Mouse (Mus musculus) liver, embryonic 16.5 days (tissue): ENCODE data around the gene Psme1. TPM values are rescaled to one million over a fixed set of nuclear protein-coding genes. Genes with fewer than 3 reads are reported as not detected.

Experiments
- ATAC-seq: fragments of 200-750 bp; cut with Nextera tagmentation; 2 replicates; pipeline ENCODE4 v1.8.0; 2017; ENCODE audit warnings: low read depth, mild to moderate bottlenecking, moderate number of reproducible peaks, moderate library complexity
- H3K27ac ChIP-seq: fragments of 300-500 bp; sonication (generic); 2 replicates; pipeline ENCODE4 v1.5.1; 2014; ENCODE audit warnings: mild to moderate bottlenecking, low read length
- H3K27me3 ChIP-seq: fragments of 300-500 bp; sonication (generic); 2 replicates; pipeline ENCODE4 v1.6.1; 2014; ENCODE audit warnings: low read depth, low read length, mixed read lengths; ENCODE audit not compliant: control insufficient read depth, insufficient read depth
- H3K36me3 ChIP-seq: fragments of 300-500 bp; sonication (generic); 2 replicates; pipeline ENCODE4 v1.6.1; 2014; ENCODE audit warnings: mild to moderate bottlenecking; ENCODE audit not compliant: control insufficient read depth, insufficient read depth
- H3K4me1 ChIP-seq: fragments of 300-500 bp; sonication (generic); 2 replicates; pipeline ENCODE4 v1.6.1; 2014; ENCODE audit warnings: low read depth, low read length, mixed read lengths; ENCODE audit not compliant: control insufficient read depth
- H3K4me2 ChIP-seq: fragments of 300-500 bp; sonication (generic); 2 replicates; pipeline ENCODE4 v1.6.1; 2014; ENCODE audit warnings: low read depth, low read length, mixed read lengths
- H3K4me3 ChIP-seq: fragments of 300-500 bp; sonication (generic); 2 replicates; pipeline ENCODE4 v1.5.1; 2014; ENCODE audit warnings: low read depth, mild to moderate bottlenecking, low read length
- H3K9ac ChIP-seq: fragments of 300-500 bp; sonication (generic); 2 replicates; pipeline ENCODE4 v1.6.1; 2014; ENCODE audit warnings: low read depth, low read length
- H3K9me3 ChIP-seq: fragments of 300-500 bp; sonication (generic); replicated peaks from 2 replicates; pipeline ENCODE4 v1.6.1; 2016; ENCODE audit warnings: low read length; ENCODE audit not compliant: control insufficient read depth
- WGBS: fragments of 180-500 bp; shearing (Covaris S2); extraction: QIAGEN DNeasy Blood & Tissue Kit; methylation state at CpG from one replicate; pipeline ENCODE4 v1.1.7; 2014; ENCODE audit not compliant: insufficient replicate concordance; 5-methylcytosine and 5-hydroxymethylcytosine counted together
- polyA plus RNA-seq: library from polyadenylated mRNA; unstranded; fragments of >200 nt; fragmentation: Nextera tagmentation; extraction: Ambion mirVana; gene quantifications from 2 replicates; pipeline ENCODE4 v1.2.1, GENCODE M21; 2015

Psme1 gene
- polyA plus RNA-seq, 1 experiment from 2014 or later, result 114 TPM

GRCm38 (mm10) chr14:55603633-55604576 lies 26.0 kb downstream of the Psme1 start:
- peak overlapping the region; percentile 85 for H3K9ac ChIP-seq
- 9% methylated on average over 19 of the region's 19 CpGs for whole genome bisulfite sequencing
- H3K4me1 ChIP-seq, result peaks cover 29% of the 10 kb centered on the region
- H3K9me3 ChIP-seq, result no peaks in the 10 kb centered on the region
- H3K27ac ChIP-seq, result peak overlapping the region; percentile 97
- peak overlapping the region; percentile 87 for H3K4me2 ChIP-seq
- peak; percentile 97 for ATAC-seq
- peak overlapping the region; percentile 77 for H3K4me3 ChIP-seq
- H3K27me3 ChIP-seq, result no peaks in the 10 kb centered on the region
- H3K36me3 ChIP-seq, result peaks cover 58% of the 10 kb centered on the region

GRCm38 (mm10) chr14:55604823-55605222 lies 26.9 kb downstream of the Psme1 start:
- peak overlapping the region; percentile 97 for H3K27ac ChIP-seq
- peak overlapping the region; percentile 77 for H3K4me3 ChIP-seq

GRCm38 (mm10) chr14:55605743-55606459 lies 28.0 kb downstream of the Psme1 start:
- Histone ChIP-seq H3K4me3 (peak overlapping the region; percentile 77), H3K4me2 (peak overlapping the region; percentile 87), H3K9me3 (no peaks in the 10 kb centered on the region), H3K27ac (peak overlapping the region; percentile 51), H3K9ac (peak overlapping the region; percentile 42), H3K27me3 (no peaks in the 10 kb centered on the region), H3K36me3 (peaks cover 54% of the 10 kb centered on the region), H3K4me1 (peaks cover 29% of the 10 kb centered on the region)
- no peak for ATAC-seq
- WGBS, result 70% methylated on average over 16 of the region's 16 CpGs

More at GRCm38 (mm10) chr14:55604823-55605222, 26.9 kb downstream of the Psme1 start:
- no peaks in the 10 kb centered on the region for H3K27me3 ChIP-seq
- peaks cover 59% of the 10 kb centered on the region for H3K36me3 ChIP-seq
- no peak for ATAC-seq
- H3K9me3 ChIP-seq, result no peaks in the 10 kb centered on the region
- peak overlapping the region; percentile 87 for H3K4me2 ChIP-seq
- WGBS, result 88% methylated on average over 11 of the region's 11 CpGs
- peak overlapping the region; percentile 85 for H3K9ac ChIP-seq
- peaks cover 29% of the 10 kb centered on the region for H3K4me1 ChIP-seq

- ATAC-seq, result no peak
Measured at GRCm38 (mm10) chr14:55608339-55608738, 30.4 kb downstream of the Psme1 start.

GRCm38 (mm10) chr14:55613346-55613745 lies 35.4 kb downstream of the Psme1 start:
- H3K27ac ChIP-seq, result peak overlapping the region; percentile 40
- H3K27me3 ChIP-seq, result no peaks in the 10 kb centered on the region
- H3K36me3 ChIP-seq, result peaks cover 18% of the 10 kb centered on the region
- no peak overlapping the region for H3K4me3 ChIP-seq
- no peak overlapping the region for H3K4me2 ChIP-seq
- no peak for ATAC-seq
- H3K9me3 ChIP-seq, result no peaks in the 10 kb centered on the region
- no peak overlapping the region for H3K9ac ChIP-seq
- H3K4me1 ChIP-seq, result peaks cover 28% of the 10 kb centered on the region
- WGBS, result 63% methylated on average over 6 of the region's 6 CpGs

More at GRCm38 (mm10) chr14:55608339-55608738, 30.4 kb downstream of the Psme1 start:
- Histone ChIP-seq H3K9me3 (no peaks in the 10 kb centered on the region), H3K27me3 (no peaks in the 10 kb centered on the region), H3K9ac (no peak overlapping the region), H3K36me3 (peaks cover 43% of the 10 kb centered on the region), H3K4me1 (peaks cover 26% of the 10 kb centered on the region), H3K4me3 (no peak overlapping the region), H3K27ac (no peak overlapping the region), H3K4me2 (no peak overlapping the region)
- WGBS, result 94% methylated on average over 6 of the region's 6 CpGs

GRCm38 (mm10) chr14:55614565-55615178 lies 36.7 kb downstream of the Psme1 start:
- Histone ChIP-seq H3K9me3 (no peaks in the 10 kb centered on the region), H3K27ac (peak overlapping the region; percentile 83), H3K4me1 (peaks cover 34% of the 10 kb centered on the region), H3K9ac (0 out of 2 replicates have a peak overlapping the region, but pooled peaks have one; percentile 25), H3K27me3 (no peaks in the 10 kb centered on the region), H3K36me3 (peaks cover 5% of the 10 kb centered on the region; the same call in 1 of the 2 replicates), H3K4me3 (no peak overlapping the region), H3K4me2 (no peak overlapping the region)
- peak; percentile 78 for ATAC-seq
- 26% methylated on average over 7 of the region's 7 CpGs for WGBS

- H3K27me3 ChIP-seq, result no peaks in the 10 kb centered on the region
- ATAC-seq, result no peak
- no peaks in the 10 kb centered on the region for H3K36me3 ChIP-seq
- no peaks in the 10 kb centered on the region for H3K9me3 ChIP-seq
- H3K4me1 ChIP-seq, result peaks cover 34% of the 10 kb centered on the region
- H3K4me2 ChIP-seq, result no peak overlapping the region
- H3K9ac ChIP-seq, result no peak overlapping the region
- 61% methylated on average over 2 of the region's 2 CpGs for WGBS
- H3K4me3 ChIP-seq, result no peak overlapping the region
- H3K27ac ChIP-seq, result peak overlapping the region; percentile 48; the same call in 1 of the 2 replicates
Measured at GRCm38 (mm10) chr14:55615876-55616275, 38.0 kb downstream of the Psme1 start.

GRCm38 (mm10) chr14:55616844-55617243 lies 38.9 kb downstream of the Psme1 start:
- WGBS, result 50% methylated on average over 2 of the region's 2 CpGs
- Histone ChIP-seq H3K9me3 (no peaks in the 10 kb centered on the region), H3K27ac (peak overlapping the region; percentile 60), H3K9ac (no peak overlapping the region), H3K4me2 (no peak overlapping the region), H3K4me3 (no peak overlapping the region), H3K36me3 (no peaks in the 10 kb centered on the region), H3K27me3 (no peaks in the 10 kb centered on the region), H3K4me1 (peaks cover 34% of the 10 kb centered on the region)
- no peak for ATAC-seq
